Mouse (Mus musculus) ES-E14 (cell line): ENCODE results near the gene Snap91. TPM values are rescaled to one million over a fixed set of nuclear protein-coding genes. Genes with fewer than 3 reads are reported as not detected.

Experiments used
- DNase-seq: peaks from one replicate; pipeline ENCODE4 v3.0.0-alpha.2; 2013; ENCODE audit warnings: low read depth, low spot score
- H3K27ac ChIP-seq: 2 replicates; pipeline ENCODE4 v1.5.1; 2012; ENCODE audit warnings: low read depth, mild to moderate bottlenecking, low read length, moderate library complexity, mixed read lengths; ENCODE audit not compliant: poor library complexity, insufficient read depth, severe bottlenecking
- H3K36me3 ChIP-seq: 2 replicates; pipeline ENCODE4 v1.6.1; 2012; ENCODE audit warnings: mild to moderate bottlenecking, low read length, moderate library complexity, mixed read lengths; ENCODE audit not compliant: control insufficient read depth, poor library complexity, insufficient read depth, severe bottlenecking
- H3K4me1 ChIP-seq, 2 experiments: fragments of 150-350 bp in 1 of 2; sonication (generic) in 1 of 2; 2 replicates each; pipeline ENCODE4 v1.6.1; 2012; ENCODE audit warnings: low read length in 2 of 2, mild to moderate bottlenecking in 1 of 2, mixed read lengths in 1 of 2; ENCODE audit not compliant: control insufficient read depth in 2 of 2, insufficient read depth in 2 of 2, poor library complexity in 1 of 2
- H3K4me3 ChIP-seq, 2 experiments: fragments of 150-350 bp in 1 of 2; sonication (generic) in 1 of 2; 2 replicates each; pipeline ENCODE4 v1.5.1; 2012; ENCODE audit warnings: low read length in 2 of 2, low read depth in 1 of 2, mild to moderate bottlenecking in 1 of 2, mixed read lengths in 1 of 2; ENCODE audit not compliant: insufficient read depth in 1 of 2, poor library complexity in 1 of 2, severe bottlenecking in 1 of 2
- H3K9ac ChIP-seq: 2 replicates; pipeline ENCODE4 v1.6.1; 2012; ENCODE audit warnings: low read depth, mild to moderate bottlenecking, low read length, mixed read lengths; ENCODE audit not compliant: poor library complexity, insufficient read depth, severe bottlenecking
- H3K9me3 ChIP-seq: fragments of 150-350 bp; sonication (generic); 2 replicates; pipeline ENCODE4 v1.6.1; 2012; ENCODE audit warnings: low read depth, mild to moderate bottlenecking, low read length; ENCODE audit not compliant: control insufficient read depth, insufficient read depth
- CHD2 ChIP-seq: IDR thresholded peaks from 2 replicates; pipeline ENCODE4 v1.6.1; 2014; ENCODE audit warnings: mild to moderate bottlenecking, low read depth, low read length, inconsistent platforms
- HCFC1 ChIP-seq: IDR thresholded peaks from 2 replicates; pipeline ENCODE4 v1.6.1; 2012; ENCODE audit warnings: low read length, inconsistent platforms, borderline replicate concordance; ENCODE audit not compliant: insufficient read depth
- MAFK ChIP-seq: IDR thresholded peaks from 2 replicates; pipeline ENCODE4 v1.6.1; 2014; ENCODE audit warnings: mild to moderate bottlenecking, low read depth, low read length, inconsistent platforms; ENCODE audit not compliant: insufficient read depth
- ZC3H11A ChIP-seq: IDR thresholded peaks from 2 replicates; pipeline ENCODE4 v1.6.1; 2012; ENCODE audit warnings: low read depth, mild to moderate bottlenecking, inconsistent platforms, low read length, borderline replicate concordance
- ZNF384 ChIP-seq: IDR thresholded peaks from 2 replicates; pipeline ENCODE4 v1.6.1; 2012; ENCODE audit warnings: low read depth, low read length, inconsistent platforms
- in situ Hi-C, 2 experiments: fragments of 600-800 bp; cut with MboI; formaldehyde crosslinking; loops; one replicate each; pipeline ENCODE4 v1.15.1; 2025; ENCODE audit warnings: low sequenced_read_pairs in 2 of 2, inconsistent platforms in 1 of 2; ENCODE audit not compliant: unreplicated experiment in 2 of 2
- total RNA-seq: library from RNA; depleted of rRNA; stranded (reverse); fragments of 300-350 nt; gene quantifications from 2 replicates; pipeline ENCODE4 v1.2.3, GENCODE M21; 2012

Gene Snap91
- total RNA-seq, 1 experiment = 0.80 TPM

DNA sequence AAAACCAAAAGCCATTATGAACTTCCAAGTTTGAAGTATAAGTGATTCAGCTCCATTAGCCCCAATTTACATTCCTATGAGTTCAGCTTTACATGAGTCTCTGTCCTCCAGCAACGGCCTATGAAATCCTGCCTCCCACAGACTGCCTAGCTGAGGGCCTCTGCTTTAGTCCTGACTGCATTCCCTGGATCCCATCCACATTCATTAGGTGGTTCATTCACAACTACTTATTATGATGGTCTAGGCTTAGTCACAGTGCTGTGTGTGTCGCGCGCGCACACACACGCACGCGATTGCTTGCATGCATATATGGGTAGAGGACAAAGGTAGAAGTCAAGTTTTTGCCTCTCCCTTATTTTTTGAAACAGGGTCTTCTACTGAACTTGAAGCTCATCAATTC, 141.7 kb downstream of the Snap91 start:
- in situ Hi-C loops = no loop called here
- TF ChIP-seq HCFC1 (no peak), ZNF384 (no peak), CHD2 (no peak), MAFK (no peak), ZC3H11A (no peak)
- no peaks in the 10 kb centered on the region for H3K9me3 ChIP-seq
- H3K27ac ChIP-seq = no peak overlapping the region
- H3K4me3 ChIP-seq = no peak overlapping the region
- H3K9ac ChIP-seq = no peak overlapping the region
- DNase-seq = no peak
- H3K36me3 ChIP-seq = no peaks in the 10 kb centered on the region
- H3K4me1 ChIP-seq = peaks cover 14 to 18% of the 10 kb centered on the region in 2 experiments

DNA sequence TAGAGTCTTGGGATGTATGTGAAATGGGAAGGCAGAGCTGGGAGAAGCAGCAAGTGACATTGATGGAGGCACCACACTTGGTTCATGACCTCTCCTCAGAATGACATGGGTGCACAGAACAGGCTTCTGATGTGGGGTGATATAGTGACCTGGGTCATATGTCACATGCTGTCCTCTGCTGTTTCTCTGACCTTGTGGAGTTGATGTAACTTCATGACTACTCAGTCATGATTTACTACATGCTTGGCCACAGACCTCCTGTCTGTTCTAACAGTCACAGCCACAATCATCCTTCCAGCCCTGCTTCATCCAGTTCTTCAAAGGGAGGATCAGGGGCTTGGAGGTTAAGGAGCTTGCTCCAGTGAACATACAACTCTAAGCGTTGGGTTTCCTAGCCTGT, 142.4 kb downstream of the Snap91 start:
- in situ Hi-C loops = no loop called here
- no peak for TF ChIP-seq MAFK
- TF ChIP-seq CHD2 = no peak
- no peak for TF ChIP-seq ZC3H11A
- TF ChIP-seq HCFC1 = no peak
- TF ChIP-seq ZNF384 = no peak

DNA sequence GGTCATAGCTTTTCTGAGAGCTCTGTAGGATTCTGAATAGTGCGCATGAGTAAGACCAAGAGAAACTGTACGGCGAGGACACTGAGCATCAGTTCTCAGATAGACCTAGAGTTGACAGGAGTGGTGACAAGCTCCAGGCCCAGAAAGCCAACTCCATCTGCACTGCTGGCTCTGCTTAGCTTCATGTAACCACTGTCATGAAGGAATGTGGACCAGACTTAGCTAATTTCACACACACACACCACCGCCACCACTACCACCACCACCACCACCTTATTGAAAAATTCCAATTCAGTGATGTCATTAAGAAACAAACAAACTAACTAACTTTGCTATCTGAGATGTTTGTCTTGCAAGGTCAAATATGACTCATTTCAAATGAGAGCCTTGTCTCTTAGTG, 143.5 kb downstream of the Snap91 start:
- Histone ChIP-seq H3K4me3 (no peak overlapping the region), H3K4me1 (peaks cover 14 to 16% of the 10 kb centered on the region in 2 experiments), H3K9ac (no peak overlapping the region), H3K27ac (no peak overlapping the region), H3K9me3 (no peaks in the 10 kb centered on the region), H3K36me3 (no peaks in the 10 kb centered on the region)
- DNase-seq = no peak
- in situ Hi-C loops = no loop called here
- TF ChIP-seq CHD2 (no peak), HCFC1 (no peak), ZC3H11A (no peak), ZNF384 (no peak), MAFK (no peak)

More for the DNA sequence above, 142.4 kb downstream of the Snap91 start:
- Histone ChIP-seq H3K36me3 (no peaks in the 10 kb centered on the region), H3K27ac (no peak overlapping the region), H3K9ac (no peak overlapping the region), H3K4me1 (peaks cover 14 to 16% of the 10 kb centered on the region in 2 experiments), H3K4me3 (no peak overlapping the region), H3K9me3 (no peaks in the 10 kb centered on the region)
- no peak for DNase-seq

DNA sequence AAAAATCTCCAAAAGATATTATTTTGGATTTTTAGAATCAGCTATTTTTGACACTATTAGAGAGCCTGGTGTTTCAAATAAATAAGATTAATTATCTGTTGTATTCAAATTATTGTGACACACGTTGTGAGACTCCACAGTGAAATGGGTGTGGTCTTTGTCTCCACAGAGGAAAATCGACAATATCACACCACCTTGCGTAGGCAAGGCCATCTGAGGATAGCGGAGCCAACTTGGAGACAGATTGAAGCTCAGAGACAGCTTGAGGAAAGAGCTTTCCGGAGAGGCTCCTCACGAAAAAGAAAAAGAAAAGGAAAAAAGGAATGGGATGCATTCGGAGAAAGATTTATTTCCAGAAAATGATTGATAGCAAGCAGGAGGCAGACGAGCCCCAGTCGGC, 145.7 kb downstream of the Snap91 start:
- in situ Hi-C loops = no loop called here
- TF ChIP-seq ZC3H11A (no peak), HCFC1 (no peak), CHD2 (no peak)

DNA sequence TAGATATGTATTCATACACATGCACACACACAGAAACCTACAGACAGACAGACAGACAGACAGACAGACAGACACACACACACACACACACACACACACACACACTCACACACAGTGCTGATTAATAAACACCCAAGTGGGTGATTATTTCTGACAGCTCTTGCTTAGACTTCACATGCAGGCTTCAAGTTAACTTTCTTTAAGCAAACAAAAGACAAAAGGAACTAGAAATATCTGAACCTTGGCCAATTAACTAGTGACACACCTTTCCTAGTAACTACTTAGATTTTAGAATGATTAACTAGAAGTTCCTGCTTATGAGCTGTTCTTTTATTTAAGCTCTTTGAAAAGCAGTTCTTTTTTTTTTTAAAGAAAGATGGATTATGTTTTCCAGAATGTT, 146.1 kb downstream of the Snap91 start:
- DNase-seq = no peak
- H3K27ac ChIP-seq = no peak overlapping the region
- peaks cover 6% of the 10 kb centered on the region in 2 experiments for H3K4me1 ChIP-seq
- TF ChIP-seq ZNF384 = no peak
- TF ChIP-seq ZC3H11A = no peak
- no peak for TF ChIP-seq HCFC1
- no peak overlapping the region for H3K9ac ChIP-seq
- H3K36me3 ChIP-seq = no peaks in the 10 kb centered on the region
- in situ Hi-C loops = no loop called here
- no peaks in the 10 kb centered on the region for H3K9me3 ChIP-seq
- no peak overlapping the region for H3K4me3 ChIP-seq

More for the DNA sequence above, 145.7 kb downstream of the Snap91 start:
- peaks cover 6 to 7% of the 10 kb centered on the region in 2 experiments for H3K4me1 ChIP-seq
- H3K9me3 ChIP-seq = no peaks in the 10 kb centered on the region
- no peak for DNase-seq
- no peak overlapping the region for H3K4me3 ChIP-seq
- H3K36me3 ChIP-seq = no peaks in the 10 kb centered on the region
- no peak overlapping the region for H3K27ac ChIP-seq
- no peak overlapping the region for H3K9ac ChIP-seq
